Mouse (Mus musculus) c-Kit-negative CD71-positive TER-119-positive erythroid progenitor cells, embryonic 14.5 days (primary cell): Measurements from ENCODE around the gene Glipr1l1.
"Not testable (repeated sequence)": the region's sequence is repeated elsewhere in the genome, so short reads cannot be mapped to it uniquely, and the experiment has no call there.

Experiments used
- DNase-seq: peaks from one replicate; pipeline ENCODE4 v3.0.0-alpha.2; 2013; ENCODE audit warnings: low read depth, low spot score

Gene Glipr1l1

GRCm38 (mm10) chr10:112059702-112060582 is at the start of gene Glipr1l1:
Gene Glipr1l1 (plus strand): TSS chr10:112060189.
- no peak for DNase-seq

- no peak for DNase-seq
Observed at GRCm38 (mm10) chr10:112023585-112023984, 36.4 kb upstream of the Glipr1l1 start.

GRCm38 (mm10) chr10:112028689-112029088 is 31.3 kb upstream of the Glipr1l1 start:
- not testable (repeated sequence) for DNase-seq

GRCm38 (mm10) chr10:112043523-112043922 is 16.5 kb upstream of the Glipr1l1 start:
- DNase-seq = not testable (repeated sequence)

DNA sequence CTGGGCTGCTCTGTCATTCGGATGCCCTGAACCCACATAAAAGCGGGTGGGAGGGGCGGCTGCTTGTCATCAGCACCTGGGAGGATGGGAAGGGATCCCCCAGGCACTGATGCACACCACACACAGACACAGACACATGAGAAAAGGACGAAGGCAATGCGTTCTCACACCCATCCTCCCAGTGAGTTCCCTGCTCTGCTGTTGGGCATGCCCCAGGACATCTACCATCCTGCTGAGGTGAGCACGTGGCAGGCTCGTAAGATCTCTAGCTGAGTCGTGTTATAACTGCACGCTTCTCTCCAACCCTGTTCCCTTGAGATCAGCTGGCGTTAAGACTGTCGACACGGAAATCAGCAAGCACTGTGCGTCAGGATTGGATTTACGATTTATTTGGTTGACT is 15.7 kb upstream of the Glipr1l1 start:
- DNase-seq = not testable (repeated sequence)

DNA sequence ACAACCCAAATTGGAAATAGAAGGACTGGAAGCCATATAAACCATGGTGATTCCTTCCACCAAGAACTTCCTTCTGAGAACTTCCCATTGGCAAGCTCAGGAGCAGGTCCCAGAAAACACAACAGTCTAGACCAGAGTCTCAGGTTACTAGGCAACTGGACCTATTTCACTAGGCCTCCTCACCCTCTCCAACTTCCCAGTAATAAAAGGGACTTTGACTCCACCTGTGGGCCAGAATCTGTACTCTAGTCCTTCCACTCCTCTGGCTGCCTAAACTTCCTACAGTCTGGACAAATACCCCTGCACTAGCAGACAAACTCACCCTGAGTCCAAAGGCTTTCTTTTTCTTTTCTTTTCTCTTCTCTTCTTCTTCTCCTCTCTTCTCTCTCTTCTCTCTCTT is 8.8 kb upstream of the Glipr1l1 start:
- DNase-seq = no peak

DNA sequence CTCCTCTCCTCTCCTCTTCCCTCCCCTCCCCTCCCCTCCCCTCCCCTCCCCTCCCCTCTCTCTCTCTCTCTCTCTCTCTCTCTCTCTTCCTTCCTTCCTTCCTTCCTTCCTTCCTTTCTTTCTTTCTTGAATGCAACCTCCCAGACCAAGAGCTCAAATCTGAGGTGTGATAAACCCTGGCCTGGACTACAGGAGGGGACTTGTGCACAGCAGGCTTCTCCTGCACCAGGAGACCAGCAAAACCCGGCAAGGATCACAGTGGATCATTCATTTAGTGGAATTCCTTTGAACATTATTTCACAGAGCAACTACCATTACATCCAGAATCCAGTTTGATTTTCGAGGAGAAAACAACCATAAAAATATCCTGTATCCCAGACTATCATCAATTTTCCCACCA is 8.0 kb upstream of the Glipr1l1 start:
- not testable (repeated sequence) for DNase-seq

DNA sequence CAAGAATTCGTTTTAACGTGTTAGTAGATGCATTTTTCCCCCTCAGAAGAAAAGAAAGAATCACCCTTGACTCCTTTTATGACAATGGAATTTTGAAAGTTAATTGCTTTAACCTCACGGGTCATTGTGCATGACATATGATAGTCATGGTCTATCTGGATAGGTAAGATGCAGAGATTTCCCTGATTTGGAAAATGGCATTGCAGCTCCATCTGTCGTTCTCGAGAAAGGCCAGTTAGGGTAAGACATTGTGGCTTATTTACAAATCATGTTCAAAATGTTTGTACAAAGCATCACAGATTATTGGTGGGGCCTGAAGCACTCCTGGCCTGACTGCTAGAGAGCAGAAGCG is 570 bp downstream of the Glipr1l1 start:
- DNase-seq = not testable (repeated sequence)

GRCm38 (mm10) chr10:112080044-112080443 is 20.1 kb downstream of the Glipr1l1 start:
- DNase-seq = no peak

- DNase-seq = no peak
Observed at GRCm38 (mm10) chr10:112083157-112083556, 23.2 kb downstream of the Glipr1l1 start, which contains the start of gene Glipr1l2. Gene Glipr1l2 (plus strand): TSS chr10:112083354.

GRCm38 (mm10) chr10:112105785-112106184 is 45.8 kb downstream of the Glipr1l1 start:
- DNase-seq = not testable (repeated sequence)

- no peak for DNase-seq
Observed at GRCm38 (mm10) chr10:112110401-112110800, 50.4 kb downstream of the Glipr1l1 start.

DNA sequence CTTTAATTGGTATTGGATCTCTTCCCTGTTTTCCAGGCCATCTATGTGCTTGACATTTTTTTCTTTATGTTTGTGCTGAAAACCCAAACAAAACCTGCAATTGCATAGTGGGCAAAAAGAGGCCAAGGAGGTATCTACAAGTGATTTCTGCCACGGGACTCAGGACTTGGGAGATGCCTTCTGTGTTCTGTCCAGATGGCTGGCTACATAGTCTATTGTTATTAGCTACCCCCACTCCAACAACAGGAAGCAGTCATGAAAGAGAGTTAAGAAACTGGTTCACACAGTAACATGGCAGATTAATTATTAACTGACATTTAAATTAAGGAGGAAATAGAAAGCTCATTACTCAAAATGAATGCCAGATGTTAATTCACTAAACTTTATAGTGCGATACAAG is 65.1 kb downstream of the Glipr1l1 start:
- DNase-seq = not testable (repeated sequence)

- not testable (repeated sequence) for DNase-seq
Observed at GRCm38 (mm10) chr10:112127682-112128230, 67.8 kb downstream of the Glipr1l1 start.
